Mouse (Mus musculus) cerebellum, postnatal 4 days (tissue): Measurements from ENCODE around the gene Naa25.

ENCODE experiments used
- DNase-seq, 2 experiments: peaks; one replicate each; pipeline ENCODE4 v3.0.0; 2022; ENCODE audit warnings: low spot score in 2 of 2, mixed read lengths in 1 of 2

Naa25 gene

GRCm38 (mm10) chr5:121452026-121452869 is 54.5 kb downstream of the Naa25 start, which contains the start of gene Erp29:
Erp29 (minus strand) TSS chr5:121452506.
- peak; percentile 97 to 99 for DNase-seq

DNA sequence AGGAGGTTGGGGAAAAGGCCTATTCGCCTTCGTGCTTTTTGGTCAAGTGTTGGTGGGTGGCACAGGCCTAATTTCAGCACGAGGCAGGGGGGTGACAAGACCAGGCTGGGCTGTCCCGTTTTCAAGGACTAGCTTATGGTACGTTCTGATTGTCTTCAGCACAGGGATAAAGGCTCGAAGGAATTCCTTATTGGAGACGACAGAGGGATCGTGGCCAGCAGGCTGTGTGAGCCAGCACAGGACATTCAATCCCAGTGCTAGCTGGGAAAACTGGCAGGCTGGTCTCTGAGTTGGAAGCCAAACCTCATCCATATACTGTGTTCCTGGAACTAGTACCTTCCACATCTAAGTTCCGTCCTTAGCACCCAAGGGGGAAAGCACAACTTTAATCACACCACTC is 55.2 kb downstream of the Naa25 start:
- no peak for DNase-seq

DNA sequence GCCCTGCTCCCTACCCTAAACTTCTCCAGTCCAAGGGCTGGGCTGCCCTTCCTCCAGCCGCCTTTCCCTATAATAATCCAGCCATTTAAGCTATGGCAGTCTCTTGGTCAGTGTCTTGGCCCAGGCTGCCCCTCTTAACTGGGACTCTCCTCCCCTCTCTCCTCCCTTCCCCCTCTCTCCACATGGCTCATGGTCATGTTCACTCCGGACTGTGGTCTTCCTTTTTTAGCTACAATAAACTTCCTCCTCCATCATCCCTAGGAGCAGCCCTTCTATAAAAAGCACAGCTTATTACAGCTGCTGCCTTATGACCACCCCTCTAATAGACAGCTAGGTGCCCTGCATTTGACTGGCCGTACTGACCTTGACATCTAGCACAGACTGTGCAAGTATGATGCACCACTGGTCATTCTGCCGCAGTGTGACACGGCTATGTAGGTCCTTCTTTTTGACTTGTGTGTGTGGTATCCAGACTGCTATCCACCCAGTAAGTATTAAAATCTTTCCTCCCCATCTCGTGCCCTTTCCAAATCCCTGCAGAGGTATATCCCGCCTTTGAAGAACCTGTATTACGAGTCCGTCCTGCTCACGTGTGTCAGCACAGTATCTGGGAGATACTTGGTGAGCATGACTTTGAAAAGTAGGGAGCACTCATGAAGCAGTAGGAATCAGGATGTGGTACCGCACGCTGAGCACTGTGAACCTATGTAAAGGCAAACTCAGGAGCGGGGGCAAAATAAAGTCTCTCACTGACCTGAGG is 56.2 kb downstream of the Naa25 start:
- DNase-seq = no peak

GRCm38 (mm10) chr5:121454503-121454782 is 56.7 kb downstream of the Naa25 start:
- DNase-seq = no peak

DNA sequence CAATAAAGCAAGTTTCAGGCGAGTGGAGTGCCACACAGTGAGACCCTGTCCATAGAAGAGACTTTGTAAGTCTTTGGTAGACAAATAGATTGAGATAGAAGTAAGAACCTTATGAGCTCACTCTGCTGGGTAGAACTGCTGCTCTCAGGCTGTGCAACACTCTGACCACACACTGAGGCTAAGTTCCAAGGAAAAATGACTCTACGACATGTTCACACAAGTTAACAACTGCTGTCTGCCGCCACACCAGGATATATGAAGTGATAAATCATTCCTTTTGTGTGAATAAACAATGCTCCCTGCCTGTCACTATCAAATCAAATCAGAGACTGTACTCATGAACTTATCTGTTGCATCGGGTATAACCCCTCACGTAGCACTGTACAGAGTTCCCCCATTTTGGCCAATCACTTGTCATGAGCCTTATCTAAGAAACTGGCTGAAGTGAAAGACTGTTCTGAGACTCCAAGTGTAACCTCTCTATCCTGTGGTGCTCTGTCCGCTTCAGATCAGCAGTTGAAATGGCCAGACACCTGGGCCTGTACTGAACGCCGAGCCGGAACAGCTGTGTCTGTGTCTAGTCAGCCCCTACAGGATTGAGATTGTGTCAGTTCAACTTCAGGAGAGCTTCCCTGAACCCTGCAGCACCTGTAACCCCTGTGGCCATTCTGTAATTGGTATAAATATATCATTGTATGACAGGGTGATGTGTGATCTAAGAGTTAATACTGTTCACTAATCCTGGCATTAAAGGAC is 58.0 kb downstream of the Naa25 start:
- no peak for DNase-seq

DNA sequence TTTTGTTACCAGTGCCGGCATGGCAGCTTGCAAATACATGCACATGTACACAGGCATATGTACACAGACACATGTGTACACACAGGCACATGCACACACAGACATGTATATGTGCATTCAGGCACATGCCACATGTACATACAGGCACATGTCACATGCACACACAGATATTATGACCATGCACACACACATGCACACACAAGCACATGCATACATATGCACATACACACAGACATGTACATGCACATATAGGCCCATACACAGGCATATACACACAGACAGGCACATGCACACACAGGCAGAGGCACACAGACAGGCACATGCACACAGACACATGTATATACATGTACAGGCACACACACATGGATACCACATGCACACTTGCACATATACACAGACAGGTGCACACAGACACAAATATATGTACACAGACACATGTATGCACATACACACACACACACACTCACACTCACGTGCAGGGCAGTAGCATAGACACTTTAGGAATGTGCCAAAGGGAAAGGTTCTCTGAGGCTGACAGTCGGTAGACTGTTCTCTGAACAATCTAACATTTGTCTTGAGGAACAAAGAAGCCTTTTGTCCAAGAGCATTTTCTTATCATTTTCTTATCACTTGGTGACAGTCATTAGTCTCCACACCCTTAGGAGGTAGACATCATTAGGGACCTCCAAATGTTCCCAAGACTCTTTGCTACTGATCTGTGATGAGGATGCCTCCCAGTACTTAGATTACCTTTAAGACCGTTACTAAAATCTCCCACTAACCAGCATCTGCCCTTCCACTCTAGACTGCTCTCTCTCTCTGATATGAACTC is 63.8 kb downstream of the Naa25 start:
- no peak for DNase-seq

DNA sequence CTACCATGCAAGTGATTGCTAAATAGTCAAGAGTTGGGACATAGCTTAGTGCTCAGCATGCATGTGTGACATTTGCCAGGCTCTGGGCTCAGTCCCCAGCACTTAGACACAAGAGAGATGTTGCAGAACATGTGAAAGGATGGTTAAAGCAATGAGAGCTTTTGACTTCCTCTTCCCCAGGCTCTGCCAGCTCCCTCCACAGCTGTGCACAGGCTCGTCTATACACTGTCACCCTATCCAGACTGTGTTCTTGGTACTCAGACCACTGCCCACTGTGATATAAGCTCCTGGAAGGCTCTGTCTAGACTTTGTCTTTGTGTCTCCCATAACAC is 64.4 kb downstream of the Naa25 start:
- no peak for DNase-seq

GRCm38 (mm10) chr5:121462967-121463366 is 65.2 kb downstream of the Naa25 start:
- DNase-seq = no peak

GRCm38 (mm10) chr5:121463601-121464250 is 66.0 kb downstream of the Naa25 start:
- DNase-seq = no peak

- DNase-seq = no peak
These were observed 71.8 kb downstream of the Naa25 start for GRCm38 (mm10) chr5:121469566-121469965.

- DNase-seq = no peak
These were observed 74.7 kb downstream of the Naa25 start for GRCm38 (mm10) chr5:121472411-121472810.

DNA sequence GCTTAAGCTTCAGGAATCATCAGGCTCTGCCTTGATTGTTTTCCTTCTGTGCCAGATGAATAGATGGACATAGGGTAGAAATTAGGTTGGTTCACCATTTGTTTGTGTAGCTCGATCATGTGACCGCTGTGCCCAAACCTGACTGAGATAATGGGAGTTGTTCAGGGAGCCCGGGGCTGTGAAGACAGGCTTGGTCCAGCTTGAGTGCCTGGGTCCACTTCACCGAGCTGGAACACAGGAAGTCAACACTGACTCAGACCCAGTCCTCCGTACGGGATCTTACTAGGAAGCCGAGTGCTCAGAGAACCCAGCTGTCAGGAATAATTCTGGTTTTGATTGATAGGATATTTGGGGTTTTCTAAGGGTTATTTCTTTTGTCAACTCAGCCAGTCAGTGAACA is 76.9 kb downstream of the Naa25 start:
- DNase-seq = no peak

- no peak for DNase-seq
These were observed 78.3 kb downstream of the Naa25 start for GRCm38 (mm10) chr5:121476040-121476439.

DNA sequence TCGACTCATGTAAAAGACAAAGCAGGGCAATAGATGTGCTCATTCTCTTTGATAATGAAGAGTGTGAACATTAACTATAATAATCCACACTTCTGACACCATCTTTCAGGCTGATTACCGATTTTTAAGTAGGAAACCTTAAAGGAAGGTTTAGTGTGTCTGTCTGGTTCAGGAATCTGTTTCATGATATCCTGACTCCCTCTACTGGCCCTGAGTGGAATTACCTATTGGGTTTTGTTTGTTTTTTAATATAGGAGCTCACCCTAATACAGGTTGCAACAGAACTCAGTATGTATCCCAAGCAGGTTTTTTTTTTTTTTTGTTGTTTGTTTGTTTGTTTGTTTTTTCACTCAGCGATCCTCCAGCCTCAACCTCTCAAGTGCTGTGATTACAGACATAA is 79.9 kb downstream of the Naa25 start:
- no peak for DNase-seq

DNA sequence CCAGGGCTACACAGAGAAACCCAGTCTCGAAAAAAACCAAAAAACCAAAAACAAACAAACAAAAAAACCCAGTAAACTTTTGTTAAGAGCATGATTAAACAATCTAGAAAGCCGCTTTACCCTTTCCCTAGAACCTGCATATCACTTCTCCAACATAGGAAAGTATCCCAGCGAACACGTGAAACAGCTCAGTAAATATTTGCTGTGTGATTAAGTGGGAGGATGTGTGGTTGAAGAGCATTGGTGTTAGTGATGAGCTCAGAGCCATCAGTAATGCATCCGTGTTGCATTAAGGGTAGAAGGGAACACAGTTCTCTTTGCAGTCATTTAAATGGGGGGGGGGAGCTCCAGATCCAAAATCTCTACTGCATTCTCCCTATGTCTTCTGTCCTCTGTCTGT is 87.1 kb downstream of the Naa25 start:
- DNase-seq = no peak

DNA sequence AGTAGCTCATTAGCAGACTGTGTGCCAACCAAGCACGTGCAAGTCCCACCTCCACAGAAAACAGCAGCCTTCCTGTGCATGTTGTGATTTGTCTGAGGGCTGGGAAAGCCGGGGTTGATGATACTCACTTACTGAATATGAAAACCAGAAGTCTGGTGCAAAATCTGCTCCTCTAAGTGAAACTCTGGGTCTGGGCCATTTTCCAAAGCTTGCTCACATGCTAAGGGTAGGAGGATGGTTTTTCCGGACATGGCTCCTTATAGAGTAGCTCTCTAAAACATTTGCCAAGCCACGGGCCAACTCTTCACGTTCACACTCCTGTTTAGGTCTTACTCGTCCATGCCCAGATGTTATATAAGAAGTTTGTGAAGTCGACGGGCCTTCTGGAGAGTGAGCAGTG is 95.6 kb downstream of the Naa25 start:
- no peak for DNase-seq
